Mouse (Mus musculus): ENCODE results near the gene Wrnip1.

Wrnip1 gene

GRCm38 (mm10) chr13:32807624-32808023, 5.8 kb downstream of the Wrnip1 start:
- no peak for DNase-seq (ENCODE audit: inconsistent ontology term)

- DNase-seq (ENCODE audit: inconsistent ontology term): no peak
Observed at GRCm38 (mm10) chr13:32819241-32819640, 17.4 kb downstream of the Wrnip1 start.

GRCm38 (mm10) chr13:32819926-32820325, 18.1 kb downstream of the Wrnip1 start:
- DNase-seq (ENCODE audit: inconsistent ontology term): no peak

GRCm38 (mm10) chr13:32821671-32822070, 19.8 kb downstream of the Wrnip1 start:
- DNase-seq (ENCODE audit: inconsistent ontology term): no peak

GRCm38 (mm10) chr13:32823126-32823525, 21.3 kb downstream of the Wrnip1 start:
- DNase-seq (ENCODE audit: inconsistent ontology term): no peak

GRCm38 (mm10) chr13:32824377-32825330, 22.8 kb downstream of the Wrnip1 start:
- no peak for DNase-seq (ENCODE audit: inconsistent ontology term)

- DNase-seq (ENCODE audit: inconsistent ontology term): no peak
Observed at GRCm38 (mm10) chr13:32825546-32825945, 23.7 kb downstream of the Wrnip1 start.

- no peak for DNase-seq (ENCODE audit: inconsistent ontology term)
Observed at GRCm38 (mm10) chr13:32827111-32827822, 25.4 kb downstream of the Wrnip1 start.

GRCm38 (mm10) chr13:32827951-32828350, 26.1 kb downstream of the Wrnip1 start:
- no peak for DNase-seq (ENCODE audit: inconsistent ontology term)

- no peak for DNase-seq (ENCODE audit: inconsistent ontology term)
Observed at GRCm38 (mm10) chr13:32828886-32829285, 27.0 kb downstream of the Wrnip1 start.

GRCm38 (mm10) chr13:32831505-32832273, 29.9 kb downstream of the Wrnip1 start:
- DNase-seq (ENCODE audit: inconsistent ontology term): no peak

- DNase-seq (ENCODE audit: inconsistent ontology term): no peak
Observed at GRCm38 (mm10) chr13:32832776-32833175, 30.9 kb downstream of the Wrnip1 start.

- no peak for DNase-seq (ENCODE audit: inconsistent ontology term)
Observed at GRCm38 (mm10) chr13:32833237-32833636, 31.4 kb downstream of the Wrnip1 start.

- no peak for DNase-seq (ENCODE audit: inconsistent ontology term)
Observed at GRCm38 (mm10) chr13:32834513-32834912, 32.7 kb downstream of the Wrnip1 start.

GRCm38 (mm10) chr13:32839314-32839713, 37.5 kb downstream of the Wrnip1 start:
- no peak for DNase-seq (ENCODE audit: inconsistent ontology term)

GRCm38 (mm10) chr13:32841349-32841748, 39.5 kb downstream of the Wrnip1 start:
- DNase-seq (ENCODE audit: inconsistent ontology term): no peak

- peak; percentile 45 for DNase-seq (ENCODE audit: inconsistent ontology term)
Observed at GRCm38 (mm10) chr13:32846221-32846620, 44.4 kb downstream of the Wrnip1 start.

- no peak for DNase-seq (ENCODE audit: inconsistent ontology term)
Observed at GRCm38 (mm10) chr13:32849092-32849491, 47.3 kb downstream of the Wrnip1 start.

GRCm38 (mm10) chr13:32849531-32850123, 47.8 kb downstream of the Wrnip1 start:
- DNase-seq (ENCODE audit: inconsistent ontology term): no peak

GRCm38 (mm10) chr13:32850156-32850555, 48.3 kb downstream of the Wrnip1 start:
- no peak for DNase-seq (ENCODE audit: inconsistent ontology term)

- no peak for DNase-seq (ENCODE audit: inconsistent ontology term)
Observed at GRCm38 (mm10) chr13:32850668-32851404, 49.0 kb downstream of the Wrnip1 start, which contains the start of gene Serpinb1a. TSS of gene Serpinb1a (minus strand) at chr13:32851185.

All from Muller cell, postnatal 12 days (primary cell).